Mouse (Mus musculus) regulatory T cell (primary cell): Measurements from ENCODE around the gene Gm609.
"Not testable (repeated sequence)": the region's sequence is repeated elsewhere in the genome, so short reads cannot be mapped to it uniquely, and the experiment has no call there.

ENCODE experiments used
- in situ Hi-C: fragments of 300-600 bp; cut with MboI, MseI; formaldehyde crosslinking; loops from one replicate; pipeline ENCODE4 v1.15.1; 2025; ENCODE audit warnings: high pct_unique_total_duplicates

Gene Gm609

GRCm38 (mm10) chr16:45492927-45493326 lies at the start of gene Gm609:
Gene Gm609, minus strand, starts transcription at chr16:45492969.
- in situ Hi-C loops: no loop called here

DNA sequence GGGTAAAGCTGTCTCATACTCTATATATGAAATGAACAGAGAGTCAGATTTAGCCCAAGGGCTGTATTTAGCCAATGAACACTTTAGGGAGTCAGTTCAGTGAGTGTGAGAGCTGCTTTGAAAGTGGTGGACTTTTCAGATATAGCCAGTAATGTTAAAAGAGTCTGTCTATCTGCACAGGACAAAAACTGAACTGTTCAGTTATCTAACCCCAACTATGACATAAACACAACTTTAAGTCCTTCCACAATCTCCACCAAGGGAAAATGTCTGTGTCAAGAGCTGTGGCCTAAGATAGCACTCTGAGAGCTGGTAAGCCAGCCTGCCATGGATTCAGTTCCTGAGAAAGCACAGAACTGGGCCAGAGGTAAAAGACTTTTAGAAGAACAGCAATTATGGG lies 49.3 kb upstream of the Gm609 start:
- in situ Hi-C loops: no loop called here

DNA sequence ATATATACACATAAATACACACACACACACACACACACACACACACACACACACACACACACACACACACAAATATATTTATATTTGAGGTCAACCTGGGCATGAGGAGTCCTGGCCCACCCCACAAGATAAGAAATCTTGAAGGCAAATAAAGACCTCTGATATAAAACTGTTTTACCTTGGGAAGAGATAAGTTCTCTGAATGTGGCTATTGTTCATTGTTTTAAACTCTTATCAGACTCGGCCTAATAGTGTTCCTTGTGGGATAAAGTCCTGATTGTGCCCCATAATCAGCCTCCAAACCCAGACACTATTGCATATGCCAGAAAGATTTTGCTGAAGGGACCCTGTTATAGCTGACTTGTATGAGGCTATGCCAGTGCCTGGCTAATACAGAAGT lies 45.6 kb upstream of the Gm609 start:
- in situ Hi-C loops: not testable (repeated sequence)

DNA sequence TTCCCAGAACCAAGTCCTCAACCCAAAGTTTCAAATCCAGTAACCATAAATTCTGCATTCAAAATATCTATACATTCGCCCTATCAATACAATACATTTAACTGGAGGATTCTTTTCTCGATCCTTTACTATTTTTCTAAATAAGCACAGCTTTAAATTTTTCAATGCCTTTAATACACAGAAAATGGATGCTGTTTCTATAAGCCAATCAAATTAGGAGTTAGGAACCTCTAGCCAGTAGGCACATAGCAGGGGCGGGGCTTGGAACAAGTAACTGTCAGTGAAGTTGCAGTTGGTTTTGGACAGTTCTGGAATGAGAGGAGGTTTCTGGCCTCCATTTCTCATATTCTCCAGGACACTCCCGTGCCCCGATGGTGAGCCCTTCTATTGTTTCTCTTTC lies 42.2 kb upstream of the Gm609 start, which contains the start of gene Slc9c1:
Gene Slc9c1, plus strand, starts transcription at position 301 of the 400 bp plus-strand sequence.
- in situ Hi-C loops: no loop called here

GRCm38 (mm10) chr16:45531950-45532349 lies 39.2 kb upstream of the Gm609 start, which contains the start of gene Gm17783:
Gene Gm17783, minus strand, starts transcription at chr16:45532050.
- in situ Hi-C loops: no loop called here

- in situ Hi-C loops: no loop called here
Measured at GRCm38 (mm10) chr16:45525551-45525950, 32.8 kb upstream of the Gm609 start.

DNA sequence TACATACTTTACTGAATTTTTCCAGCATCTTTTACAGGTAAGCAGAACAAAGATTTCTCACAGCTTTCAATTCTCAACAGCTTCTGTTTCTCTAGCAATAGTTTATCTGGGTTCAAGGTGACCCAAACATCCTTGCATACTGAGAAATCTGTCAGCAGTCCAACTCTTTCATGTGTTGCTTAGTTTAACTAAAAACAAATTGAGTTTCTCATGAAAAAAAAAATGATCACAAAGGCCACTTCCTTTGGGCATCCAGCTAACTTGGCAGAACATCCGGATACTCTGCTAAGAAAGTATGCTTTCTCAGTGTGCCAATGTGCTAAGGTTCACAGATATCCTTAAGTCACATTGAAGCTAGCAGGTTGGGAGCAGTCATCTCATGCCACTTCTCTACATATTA lies 2.6 kb upstream of the Gm609 start:
- in situ Hi-C loops: no loop called here

DNA sequence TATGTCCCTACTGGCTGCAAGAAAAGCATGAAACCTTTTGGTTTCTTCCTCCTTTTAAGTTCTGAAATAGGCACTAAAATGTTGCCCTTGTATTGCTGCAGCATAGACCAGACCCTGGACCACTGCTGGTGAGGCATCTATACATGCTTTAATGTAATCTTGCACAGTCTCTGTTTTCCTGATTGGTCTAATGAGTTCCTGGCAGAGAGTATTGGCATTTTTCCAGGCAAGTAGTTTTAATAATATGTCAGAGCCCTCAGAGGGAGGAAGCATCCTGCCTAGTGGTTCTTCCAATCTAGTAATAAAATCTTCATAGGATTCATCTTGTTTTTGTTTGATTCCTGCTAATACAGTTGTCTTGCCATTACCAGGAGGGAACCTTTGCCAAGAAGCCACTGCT lies 15.8 kb downstream of the Gm609 start:
- in situ Hi-C loops: no loop called here

DNA sequence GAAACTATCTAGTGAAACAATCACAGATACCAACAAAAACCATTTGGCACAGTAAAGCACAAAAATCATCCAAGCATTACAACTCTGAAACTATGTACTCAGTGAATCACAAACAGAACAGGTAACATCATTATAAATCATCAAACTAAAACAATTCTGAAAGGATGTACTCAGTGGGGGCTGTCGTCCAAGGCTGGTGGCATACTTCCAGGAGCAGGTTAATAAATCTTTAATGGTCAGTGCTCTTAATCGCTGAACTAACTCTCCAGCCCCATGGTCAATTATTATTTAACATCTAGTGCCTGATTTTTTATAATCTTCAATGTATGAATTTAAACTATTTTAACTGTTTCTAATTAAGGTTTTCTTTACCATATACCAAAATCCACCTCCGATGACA lies 20.9 kb downstream of the Gm609 start:
- in situ Hi-C loops: not testable (repeated sequence)

DNA sequence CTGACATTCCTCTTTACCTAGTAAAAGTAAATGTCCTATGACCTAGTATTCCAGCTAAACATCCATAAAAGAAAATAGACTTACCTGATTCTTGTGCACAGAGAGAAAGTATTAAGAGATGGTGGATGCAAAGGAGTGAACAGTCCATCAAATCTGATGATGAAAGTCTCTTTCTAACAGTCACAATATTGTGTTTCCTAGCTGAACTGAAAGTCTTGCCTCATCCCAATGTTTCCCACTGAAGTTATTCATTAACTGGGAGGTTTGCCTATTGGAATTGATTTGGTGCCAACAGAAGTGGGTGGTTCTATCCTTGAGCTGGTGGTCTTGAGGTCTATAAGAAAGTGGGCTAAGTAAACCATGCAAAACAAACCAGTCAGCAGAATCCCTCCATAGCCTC lies 38.0 kb downstream of the Gm609 start:
- in situ Hi-C loops: no loop called here

- in situ Hi-C loops: no loop called here
Measured at GRCm38 (mm10) chr16:45437230-45437739, 55.5 kb downstream of the Gm609 start.

DNA sequence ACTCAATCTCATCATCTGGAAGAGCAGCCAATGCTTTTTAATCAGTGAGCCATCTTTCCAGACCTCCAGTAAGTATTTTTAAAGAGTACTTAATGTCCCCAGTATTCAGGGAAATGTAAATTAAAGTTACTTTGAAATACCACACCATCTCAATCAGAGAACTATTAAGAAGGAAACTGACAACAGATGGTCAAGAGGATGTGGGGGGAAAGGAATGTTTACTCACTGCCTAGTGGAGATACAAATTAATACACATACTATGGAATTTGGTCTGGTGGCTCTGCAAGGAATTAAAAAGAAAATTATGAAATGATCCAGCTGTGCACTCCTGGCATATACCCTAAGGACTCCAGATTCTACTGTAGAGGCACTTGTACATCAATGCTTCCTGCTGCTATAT lies 57.2 kb downstream of the Gm609 start:
- in situ Hi-C loops: no loop called here

- in situ Hi-C loops: no loop called here
Measured at GRCm38 (mm10) chr16:45427651-45428050, 65.1 kb downstream of the Gm609 start.

DNA sequence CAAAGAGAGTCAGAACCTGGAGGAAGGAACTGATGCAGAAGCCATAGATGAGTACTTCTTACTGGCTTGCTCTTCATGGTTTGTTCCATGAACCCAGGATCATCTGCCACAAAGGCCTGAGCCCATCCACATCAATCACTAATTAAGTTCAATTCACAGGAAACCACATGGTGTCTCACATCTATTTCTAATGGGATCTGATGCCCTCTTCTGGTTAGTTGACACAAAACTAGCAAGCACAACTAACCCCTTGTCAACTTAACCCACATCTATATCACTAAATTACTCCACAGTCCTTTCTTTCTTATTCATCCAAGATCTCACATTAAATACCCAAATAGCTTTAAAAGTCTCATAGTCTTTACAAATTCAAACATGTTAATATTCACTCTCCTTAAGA lies 79.3 kb downstream of the Gm609 start:
- in situ Hi-C loops: loop anchor here (10.0 kb wide), 1 partner anchor 219 kb away; no protein-coding TSS in a partner anchor

DNA sequence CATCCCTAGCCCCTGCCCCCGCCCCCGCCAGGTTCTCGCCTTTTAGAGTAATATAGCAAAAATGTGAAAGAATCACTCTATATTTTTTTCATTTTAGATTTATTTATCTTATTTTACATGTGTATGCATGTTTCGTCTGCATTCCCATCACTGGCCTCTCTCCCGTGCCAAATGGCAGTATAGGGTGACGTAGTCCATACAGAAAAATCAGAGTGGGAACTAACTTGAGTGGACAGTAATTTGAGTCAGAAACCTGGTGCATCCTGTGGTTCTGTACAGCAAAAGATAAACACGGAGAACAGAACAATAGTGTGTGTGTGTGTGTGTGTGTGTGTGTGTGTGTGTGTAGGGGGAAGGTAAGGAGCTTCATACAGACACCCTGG lies 83.7 kb downstream of the Gm609 start:
- in situ Hi-C loops: loop anchor here (10.0 kb wide), 1 partner anchor 184 kb away; the partner anchor contains the start of gene Btla

DNA sequence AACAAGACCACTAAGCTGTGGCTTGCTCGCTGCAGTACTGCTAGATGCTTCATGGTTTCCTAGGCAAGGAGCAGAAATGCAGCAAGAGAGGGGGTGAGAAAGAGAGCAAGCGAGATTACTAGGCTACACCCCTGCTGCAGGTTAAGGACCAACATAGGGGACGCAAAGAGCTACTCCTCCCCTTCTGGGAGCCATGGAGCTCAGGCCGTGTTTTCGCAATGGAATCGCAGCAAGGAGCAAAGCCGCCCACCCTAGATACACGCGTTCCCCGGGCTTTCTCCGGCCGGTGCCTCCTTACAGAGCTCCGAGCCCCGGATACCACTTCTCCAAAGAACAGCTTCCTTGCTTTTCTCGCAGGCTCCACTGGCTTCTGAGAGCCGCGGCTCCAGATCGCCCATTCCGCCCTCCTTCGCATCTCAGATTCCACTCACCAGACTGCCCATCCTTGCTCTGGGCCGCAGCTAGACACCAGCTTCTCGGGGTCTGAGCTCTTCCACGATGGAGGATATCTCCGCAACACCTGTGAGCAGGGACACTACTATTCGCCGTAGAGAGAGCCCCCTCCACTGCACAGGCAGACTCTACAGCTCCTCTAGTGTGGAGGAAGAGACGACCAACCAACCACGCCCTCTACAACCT lies 84.2 kb downstream of the Gm609 start, which contains the start of gene Cd200:
Gene Cd200, minus strand, starts transcription at position 629 of the 639 bp plus-strand sequence.
- in situ Hi-C loops: loop anchor here (10.0 kb wide), 1 partner anchor 184 kb away; the partner anchor contains the start of gene Btla

DNA sequence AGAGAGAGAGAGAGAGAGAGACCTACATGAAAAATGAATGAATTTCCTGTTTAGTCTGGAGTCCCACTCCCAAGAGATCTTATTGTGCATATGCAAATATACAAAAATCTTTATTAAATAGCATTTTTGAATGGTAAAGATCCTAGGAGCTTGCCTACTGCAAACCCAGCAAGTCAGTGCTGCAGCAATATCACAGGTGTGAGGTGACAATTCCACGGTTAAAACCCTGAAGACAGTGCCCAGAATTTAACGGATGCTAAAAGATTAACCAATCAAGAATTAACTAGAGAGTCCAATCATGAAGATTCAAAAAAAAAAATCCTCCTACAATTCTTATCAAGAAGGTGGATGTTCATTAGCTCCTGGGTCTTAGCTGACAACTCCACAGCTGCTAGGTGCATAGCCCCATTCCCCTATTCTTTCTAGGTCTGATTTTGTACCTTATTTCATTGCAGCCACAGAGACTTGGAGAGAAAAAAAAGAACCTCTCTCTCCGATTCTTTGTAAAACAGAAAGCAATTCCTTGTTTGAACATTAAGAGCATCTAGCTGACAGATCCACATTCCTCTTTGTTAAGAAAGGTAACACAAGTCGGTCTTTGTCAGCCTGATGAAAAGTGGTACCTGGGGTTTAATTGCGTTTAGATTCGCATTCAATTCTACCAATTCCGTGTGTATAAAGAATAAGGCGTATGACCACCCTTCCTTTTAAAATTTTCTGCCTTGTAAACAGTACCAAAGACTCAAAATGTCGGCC lies 84.9 kb downstream of the Gm609 start:
- in situ Hi-C loops: loop anchor here (10.0 kb wide), 1 partner anchor 183 kb away; the partner anchor contains the start of gene Btla

DNA sequence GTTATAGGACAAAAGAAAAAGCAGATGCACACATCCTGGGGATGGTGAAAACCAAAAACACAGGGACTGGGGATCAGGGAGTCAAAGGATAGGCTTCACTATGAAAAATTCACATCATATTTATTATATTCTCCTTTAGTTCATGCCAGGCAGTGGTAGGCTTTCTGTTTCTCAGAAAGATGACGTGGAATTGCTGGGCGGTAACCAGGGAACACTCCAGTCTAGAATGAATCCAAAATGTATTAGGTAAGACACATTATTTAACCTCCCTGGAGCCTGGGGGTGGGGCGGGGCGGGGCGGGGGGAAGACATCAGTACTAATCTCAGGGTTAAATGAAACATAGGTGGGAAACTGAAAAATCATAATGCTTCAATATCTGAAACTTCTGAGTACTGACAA lies 85.7 kb downstream of the Gm609 start:
- in situ Hi-C loops: loop anchor here (10.0 kb wide), 1 partner anchor 182 kb away; the partner anchor contains the start of gene Btla

GRCm38 (mm10) chr16:45402951-45403350 lies 89.8 kb downstream of the Gm609 start:
- in situ Hi-C loops: loop anchor here (10.0 kb wide), 1 partner anchor 178 kb away; the partner anchor contains the start of gene Btla

- in situ Hi-C loops: loop anchor here (10.0 kb wide), 1 partner anchor 177 kb away; the partner anchor contains the start of gene Btla
Measured at GRCm38 (mm10) chr16:45402036-45402435, 90.7 kb downstream of the Gm609 start.

GRCm38 (mm10) chr16:45399947-45400555 lies 92.7 kb downstream of the Gm609 start:
- in situ Hi-C loops: loop anchor here (10.0 kb wide), 1 partner anchor 175 kb away; the partner anchor contains the start of gene Btla

DNA sequence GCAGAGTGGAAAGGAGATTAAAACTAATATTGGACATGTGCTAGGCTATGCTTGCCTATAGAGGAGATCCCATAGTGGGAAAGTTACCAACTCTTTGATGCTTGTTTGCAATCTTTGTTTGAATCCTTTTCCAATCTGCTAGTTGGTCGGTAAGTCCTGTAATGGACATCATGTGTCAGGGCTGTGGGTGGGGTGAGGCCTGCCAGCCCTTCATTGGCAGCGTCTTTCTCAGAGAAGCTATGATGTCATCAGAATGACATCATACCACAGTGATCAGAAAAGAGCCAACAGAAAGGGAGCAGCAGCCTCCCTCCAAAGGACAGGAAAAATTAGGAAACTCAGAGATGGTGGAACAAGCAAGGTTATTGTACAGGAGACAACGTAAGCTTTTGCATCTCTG lies 93.4 kb downstream of the Gm609 start:
- in situ Hi-C loops: no loop called here
